12 mouse cellular contexts compared by ENCODE assay signal in genomic region chr8:124795781-124796488, GRCm38 (mm10). TPM values are rescaled to one million over a fixed set of nuclear protein-coding genes. Genes with fewer than 3 reads are reported as not detected.
DNase-seq lines count a peak whose midpoint lies in the region; ATAC-seq lines count a peak whose summit lies in the region.
"Had no signal": no experiment of that assay in that cellular context is flagged by ENCODE, and none has a peak within 500 bp of the region (broad histone marks: within the 10 kb centered on the region; RNA-seq: fewer than 3 reads in every experiment).

No protein-coding gene starts in this region.

- no peak overlapping the region for H3K27ac ChIP-seq in forebrain, embryonic 11.5 days (ENCODE audit: low read depth, low read length)
- no peak overlapping the region for H3K27ac ChIP-seq in forebrain, embryonic 10.5 days
- H3K27ac ChIP-seq in hindbrain, embryonic 13.5 days, result no peak overlapping the region
- H3K27ac ChIP-seq in midbrain, embryonic 16.5 days (ENCODE audit: low read length), result no peak overlapping the region

- H3K4me2 ChIP-seq in forebrain, embryonic 11.5 days (ENCODE audit: low read depth, low read length, severe bottlenecking), result no peak overlapping the region; the same call in 1 of the 2 replicates
- H3K4me2 ChIP-seq in hindbrain, embryonic 13.5 days, result peak overlapping the region; percentile 87
- peak overlapping the region; percentile 86 for H3K4me2 ChIP-seq in midbrain, embryonic 16.5 days (ENCODE audit: low read length)

- no peak for ATAC-seq in forebrain, embryonic 11.5 days (replicated peaks; ENCODE audit: low FRiP score)
- no peak for ATAC-seq in hindbrain, embryonic 13.5 days (ENCODE audit: low FRiP score)
- ATAC-seq in midbrain, embryonic 16.5 days, result no peak

- H3K4me1 ChIP-seq in forebrain, embryonic 11.5 days (replicated peaks; ENCODE audit: control insufficient read depth, insufficient read depth, low read length), result peaks cover 11% of the 10 kb centered on the region
- peaks cover 37% of the 10 kb centered on the region for H3K4me1 ChIP-seq in forebrain, embryonic 10.5 days
- peaks cover 68% of the 10 kb centered on the region for H3K4me1 ChIP-seq in hindbrain, embryonic 13.5 days (replicated peaks)
- H3K4me1 ChIP-seq in midbrain, embryonic 16.5 days (ENCODE audit: control insufficient read depth, insufficient read depth, low read length), result peaks cover 45% of the 10 kb centered on the region

- no peak for DNase-seq in forebrain, embryonic 11.5 days (ENCODE audit: low spot score)
- DNase-seq in forebrain, embryonic 10.5 days (ENCODE audit: extremely low spot score, low spot score), result no peak
- DNase-seq in MN1 (ENCODE audit: low spot score), result peak; percentile 20
- DNase-seq in right cerebral cortex, postnatal 25 days, result no peak
- no peak for DNase-seq in natural killer cell, adult 2 months (ENCODE audit: low spot score in 2 of 2)
- DNase-seq in testis, postnatal 10 days (ENCODE audit: low spot score), result no peak
- DNase-seq: cerebellum, adult 11-12 months; embryo, embryonic 11 days had no signal

- H3K36me3 ChIP-seq in forebrain, embryonic 11.5 days (ENCODE audit: control insufficient read depth, insufficient read depth, low read length), result no peaks in the 10 kb centered on the region
- no peaks in the 10 kb centered on the region for H3K36me3 ChIP-seq in forebrain, embryonic 10.5 days (replicated peaks)
- H3K36me3 ChIP-seq in hindbrain, embryonic 13.5 days, result 0 out of 2 replicates have a peak, but pooled peaks cover 7% of the 10 kb centered on the region
- no peaks in the 10 kb centered on the region for H3K36me3 ChIP-seq in midbrain, embryonic 16.5 days (ENCODE audit: control insufficient read depth, insufficient read depth, low read length)

- H3K9me3 ChIP-seq in forebrain, embryonic 11.5 days (ENCODE audit: control insufficient read depth, low read length), result no peaks in the 10 kb centered on the region
- H3K9me3 ChIP-seq in forebrain, embryonic 10.5 days, result no peaks in the 10 kb centered on the region
- no peaks in the 10 kb centered on the region for H3K9me3 ChIP-seq in hindbrain, embryonic 13.5 days
- H3K9me3 ChIP-seq in midbrain, embryonic 16.5 days (replicated peaks; ENCODE audit: control insufficient read depth, low read length, poor library complexity, severe bottlenecking), result no peaks in the 10 kb centered on the region

- H3K4me3 ChIP-seq in forebrain, embryonic 11.5 days (ENCODE audit: low read depth, low read length), result 0 out of 2 replicates have a peak overlapping the region, but pooled peaks have one; percentile 1
- no peak overlapping the region for H3K4me3 ChIP-seq in forebrain, embryonic 10.5 days
- peak overlapping the region; percentile 83 for H3K4me3 ChIP-seq in hindbrain, embryonic 13.5 days
- H3K4me3 ChIP-seq in midbrain, embryonic 16.5 days (ENCODE audit: low read depth, low read length), result peak overlapping the region; percentile 69

- 80% methylated on average over 8 of the region's 8 CpGs for WGBS in forebrain, embryonic 11.5 days
- WGBS in forebrain, embryonic 10.5 days, result 79% methylated on average over 8 of the region's 8 CpGs
- 70% methylated on average over 8 of the region's 8 CpGs for WGBS in hindbrain, embryonic 13.5 days
- 68% methylated on average over 8 of the region's 8 CpGs for WGBS in midbrain, embryonic 16.5 days

- H3K9ac ChIP-seq in forebrain, embryonic 11.5 days (ENCODE audit: low read length), result no peak overlapping the region
- peak overlapping the region; percentile 95 for H3K9ac ChIP-seq in hindbrain, embryonic 13.5 days
- H3K9ac ChIP-seq in midbrain, embryonic 16.5 days (ENCODE audit: low read depth, low read length), result peak overlapping the region; percentile 83

- peaks cover 34% of the 10 kb centered on the region for H3K27me3 ChIP-seq in forebrain, embryonic 11.5 days (ENCODE audit: control insufficient read depth, insufficient read depth, low read length)
- H3K27me3 ChIP-seq in forebrain, embryonic 10.5 days (ENCODE audit: poor library complexity, severe bottlenecking), result peaks cover 76% of the 10 kb centered on the region
- H3K27me3 ChIP-seq in hindbrain, embryonic 13.5 days, result peaks cover 35% of the 10 kb centered on the region
- H3K27me3 ChIP-seq in midbrain, embryonic 16.5 days (ENCODE audit: control insufficient read depth, insufficient read depth, low read depth, low read length), result no peaks in the 10 kb centered on the region

RNA-seq across cellular contexts. Expression of gene Trim67, which starts 3.0 kb away (rescaled TPM):
- 2.2 and 2.7 TPM in 2 replicates for polyA plus RNA-seq in forebrain, embryonic 11.5 days (2014; fragmentation: Nextera tagmentation; extraction: Ambion mirVana)
- polyA plus RNA-seq in forebrain, embryonic 10.5 days (2016; fragmentation: Nextera tagmentation; extraction: Ambion mirVana), result 0.18 and 0.35 TPM in 2 replicates
- polyA plus RNA-seq in hindbrain, embryonic 13.5 days (2015; fragmentation: Nextera tagmentation; extraction: Ambion mirVana), result 20.5 and 20.6 TPM in 2 replicates
- 28.0 and 29.5 TPM in 2 replicates for polyA plus RNA-seq in midbrain, embryonic 16.5 days (2015; fragmentation: Nextera tagmentation; extraction: Ambion mirVana)
- polyA plus RNA-seq: liver, adult 2 months; spleen, adult 2 months had no signal

RNA-seq across cellular contexts. Expression of gene Fam89a, which starts 44.3 kb away (rescaled TPM):
- 1.2 and 1.4 TPM in 2 replicates for polyA plus RNA-seq in forebrain, embryonic 11.5 days (2014; fragmentation: Nextera tagmentation; extraction: Ambion mirVana)
- polyA plus RNA-seq in forebrain, embryonic 10.5 days (2016; fragmentation: Nextera tagmentation; extraction: Ambion mirVana), result 1.8 and 2.3 TPM in 2 replicates
- polyA plus RNA-seq in hindbrain, embryonic 13.5 days (2015; fragmentation: Nextera tagmentation; extraction: Ambion mirVana), result 3.1 and 3.2 TPM in 2 replicates
- 0.26 and 0.40 TPM in 2 replicates for polyA plus RNA-seq in midbrain, embryonic 16.5 days (2015; fragmentation: Nextera tagmentation; extraction: Ambion mirVana)
